Mouse (Mus musculus) midbrain, embryonic 15.5 days (tissue): ENCODE results near the gene Gm45785. TPM values are rescaled to one million over a fixed set of nuclear protein-coding genes. Genes with fewer than 3 reads are reported as not detected.

Experiments used
- polyA plus RNA-seq: library from polyadenylated mRNA; unstranded; fragments of >200 nt; fragmentation: Nextera tagmentation; extraction: Ambion mirVana; gene quantifications from 2 replicates; pipeline ENCODE4 v1.2.1, GENCODE M21; 2015

Gene Gm45785
- polyA plus RNA-seq, 1 experiment from 2014 or later: 0.23 TPM

Other genes with a start within 250 kb of the Gm45785 start
- not detected in 2 replicates for gene Olfr61, start 227.4 kb downstream of the Gm45785 start, polyA plus RNA-seq
- gene Olfr53, start 209.9 kb downstream of the Gm45785 start, polyA plus RNA-seq: not detected in 2 replicates
- not detected in 2 replicates for gene Olfr539, start 196.4 kb downstream of the Gm45785 start, polyA plus RNA-seq
- gene Olfr45, start 174.4 kb downstream of the Gm45785 start, polyA plus RNA-seq: not detected in 2 replicates
- not detected in 2 replicates for gene Olfr541, start 159.1 kb downstream of the Gm45785 start, polyA plus RNA-seq
- not detected in 2 replicates for gene Cyp2e1, start 92.6 kb downstream of the Gm45785 start, polyA plus RNA-seq
- gene Syce1, start 68.5 kb downstream of the Gm45785 start, polyA plus RNA-seq: 0.45 and 0.55 TPM in 2 replicates
- gene Zfp941, start 34.2 kb downstream of the Gm45785 start, polyA plus RNA-seq: 34.1 and 36.5 TPM in 2 replicates
- gene Urah, start 21.3 kb downstream of the Gm45785 start, polyA plus RNA-seq: 0.38 TPM in 1 of 2 replicates, not detected in the other
- not detected in 2 replicates for gene Scgb1c1, start 10.8 kb downstream of the Gm45785 start, polyA plus RNA-seq
- gene Odf3, start 8.5 kb downstream of the Gm45785 start, polyA plus RNA-seq: not detected in 2 replicates
- gene Ric8a, start 626 bp upstream of the Gm45785 start, polyA plus RNA-seq: 110 and 111 TPM in 2 replicates
- gene Bet1l, start 1.2 kb upstream of the Gm45785 start, polyA plus RNA-seq: 41.1 and 46.2 TPM in 2 replicates
- gene Psmd13, start 25.6 kb upstream of the Gm45785 start, polyA plus RNA-seq: 279 and 282 TPM in 2 replicates
- 54.0 and 55.5 TPM in 2 replicates for gene Sirt3, start 26.0 kb upstream of the Gm45785 start, polyA plus RNA-seq
- gene Cox8b, start 44.1 kb upstream of the Gm45785 start, polyA plus RNA-seq: not detected in 2 replicates
- 0.56 and 0.63 TPM in 2 replicates for gene Nlrp6, start 64.6 kb upstream of the Gm45785 start, polyA plus RNA-seq
- gene Pgghg, start 85.1 kb upstream of the Gm45785 start, polyA plus RNA-seq: 6.2 and 8.4 TPM in 2 replicates
- 0.65 and 1.1 TPM in 2 replicates for gene Ifitm5, start 94.0 kb upstream of the Gm45785 start, polyA plus RNA-seq
- gene Gm45717, start 99.6 kb upstream of the Gm45785 start, polyA plus RNA-seq: not detected in 2 replicates
- 135 and 145 TPM in 2 replicates for gene Ifitm2, start 99.7 kb upstream of the Gm45785 start, polyA plus RNA-seq
- 14.9 and 18.8 TPM in 2 replicates for gene Ifitm1, start 110.9 kb upstream of the Gm45785 start, polyA plus RNA-seq
- gene Ifitm3, start 154.4 kb upstream of the Gm45785 start, polyA plus RNA-seq: 40.9 and 59.9 TPM in 2 replicates
- 0.99 and 1.4 TPM in 2 replicates for gene Ifitm6, start 161.6 kb upstream of the Gm45785 start, polyA plus RNA-seq
- not detected in 2 replicates for gene Gm17387, start 172.8 kb upstream of the Gm45785 start, polyA plus RNA-seq
- gene B4galnt4, start 204.8 kb upstream of the Gm45785 start, polyA plus RNA-seq: 59.2 and 64.1 TPM in 2 replicates
- 0.84 TPM in 1 of 2 replicates, not detected in the other for gene Pkp3, start 221.9 kb upstream of the Gm45785 start, polyA plus RNA-seq
- 2.3 and 2.7 TPM in 2 replicates for gene Sigirr, start 244.2 kb upstream of the Gm45785 start, polyA plus RNA-seq